Mouse (Mus musculus) lung, postnatal 0 days (tissue): ENCODE results near the gene Tcf7l2. TPM values are rescaled to one million over a fixed set of nuclear protein-coding genes. Genes with fewer than 3 reads are reported as not detected.

Experiments
- ATAC-seq: fragments of 200-750 bp; cut with Nextera tagmentation; 2 replicates; pipeline ENCODE4 v1.8.0; 2017; ENCODE audit warnings: moderate library complexity
- DNase-seq: peaks from one replicate; pipeline ENCODE4 v3.0.0-alpha.2; 2016; ENCODE audit warnings: low spot score
- H3K27ac ChIP-seq: fragments of 300-500 bp; sonication (generic); 2 replicates; pipeline ENCODE4 v1.5.1; 2014; ENCODE audit warnings: antibody characterized with exemption, mild to moderate bottlenecking, low read length, mixed read lengths
- H3K27me3 ChIP-seq: fragments of 300-500 bp; sonication (generic); replicated peaks from 2 replicates; pipeline ENCODE4 v1.6.1; 2014; ENCODE audit warnings: low read length, mixed read lengths; ENCODE audit not compliant: insufficient read depth
- H3K36me3 ChIP-seq: fragments of 300-500 bp; sonication (generic); 2 replicates; pipeline ENCODE4 v1.6.1; 2014; ENCODE audit warnings: low read length, mixed read lengths; ENCODE audit not compliant: insufficient read depth
- H3K4me1 ChIP-seq: fragments of 300-500 bp; sonication (generic); 2 replicates; pipeline ENCODE4 v1.6.1; 2014; ENCODE audit warnings: antibody characterized with exemption, low read depth, low read length, mixed read lengths; ENCODE audit not compliant: insufficient read depth
- H3K4me2 ChIP-seq: fragments of 300-500 bp; sonication (generic); replicated peaks from 2 replicates; pipeline ENCODE4 v1.6.1; 2014; ENCODE audit warnings: low read depth, mild to moderate bottlenecking, low read length, moderate library complexity, mixed read lengths
- H3K4me3 ChIP-seq: fragments of 300-500 bp; sonication (generic); 2 replicates; pipeline ENCODE4 v1.5.1; 2014; ENCODE audit warnings: low read depth, low read length
- H3K9ac ChIP-seq: fragments of 300-500 bp; sonication (generic); replicated peaks from 2 replicates; pipeline ENCODE4 v1.6.1; 2014; ENCODE audit warnings: low read depth, mild to moderate bottlenecking
- H3K9me3 ChIP-seq: fragments of 300-500 bp; sonication (generic); 2 replicates; pipeline ENCODE4 v1.6.1; 2016; ENCODE audit warnings: low read length, mixed read lengths
- CTCF ChIP-seq: IDR thresholded peaks from 2 replicates; pipeline ENCODE4 v1.5.1; 2016; ENCODE audit warnings: antibody characterized with exemption, mild to moderate bottlenecking
- EP300 ChIP-seq: IDR thresholded peaks from 2 replicates; pipeline ENCODE4 v1.6.1; 2016; ENCODE audit warnings: antibody characterized with exemption, mild to moderate bottlenecking, control low read depth
- WGBS: fragments of 180-500 bp; shearing (Covaris S2); extraction: QIAGEN DNeasy Blood & Tissue Kit; methylation state at CpG from one replicate; pipeline ENCODE4 v1.1.7; 2014; 5-methylcytosine and 5-hydroxymethylcytosine counted together
- polyA plus RNA-seq: library from polyadenylated mRNA; unstranded; fragments of >200 nt; fragmentation: Nextera tagmentation; extraction: Ambion mirVana; gene quantifications from 2 replicates; pipeline ENCODE4 v1.2.1, GENCODE M21; 2015

The Tcf7l2 gene
- polyA plus RNA-seq, 1 experiment from 2014 or later, result 44.4 TPM

- peak; percentile 61 for DNase-seq
- Histone ChIP-seq H3K36me3 (no peaks in the 10 kb centered on the region), H3K27me3 (no peaks in the 10 kb centered on the region), H3K9me3 (no peaks in the 10 kb centered on the region), H3K4me2 (no peak overlapping the region), H3K9ac (no peak overlapping the region), H3K4me3 (no peak overlapping the region), H3K4me1 (peaks cover 15% of the 10 kb centered on the region; the same call in 1 of the 2 replicates), H3K27ac (no peak overlapping the region)
- no peak for TF ChIP-seq EP300
- no peak for TF ChIP-seq CTCF
- peak; percentile 65 for ATAC-seq
- WGBS, result 52% methylated on average over 7 of the region's 7 CpGs
Measured at GRCm38 (mm10) chr19:55795349-55795748, 53.7 kb downstream of the Tcf7l2 start.

GRCm38 (mm10) chr19:55797834-55798233, 56.2 kb downstream of the Tcf7l2 start:
- no peaks in the 10 kb centered on the region for H3K9me3 ChIP-seq
- TF ChIP-seq EP300 (no peak), CTCF (no peak)
- WGBS, result 57% methylated on average over 3 of the region's 3 CpGs
- DNase-seq (no peak), ATAC-seq (peak; percentile 22; the same call in 1 of the 2 replicates)
- no peaks in the 10 kb centered on the region for H3K27me3 ChIP-seq
- H3K4me1 ChIP-seq, result peaks cover 4% of the 10 kb centered on the region; the same call in 1 of the 2 replicates
- H3K27ac ChIP-seq, result no peak overlapping the region
- H3K9ac ChIP-seq, result no peak overlapping the region
- no peak overlapping the region for H3K4me3 ChIP-seq
- no peaks in the 10 kb centered on the region for H3K36me3 ChIP-seq
- H3K4me2 ChIP-seq, result no peak overlapping the region

GRCm38 (mm10) chr19:55799411-55799810, 57.8 kb downstream of the Tcf7l2 start:
- Histone ChIP-seq H3K4me2 (no peak overlapping the region), H3K27me3 (no peaks in the 10 kb centered on the region), H3K36me3 (no peaks in the 10 kb centered on the region), H3K9ac (no peak overlapping the region), H3K9me3 (no peaks in the 10 kb centered on the region), H3K27ac (no peak overlapping the region), H3K4me1 (0 out of 2 replicates have a peak, but pooled peaks cover 3% of the 10 kb centered on the region), H3K4me3 (no peak overlapping the region)
- TF ChIP-seq CTCF (no peak), EP300 (no peak)
- no peak for DNase-seq
- ATAC-seq, result no peak

- WGBS, result 74% methylated on average over 4 of the region's 4 CpGs
- ATAC-seq, result peak; percentile 56; the same call in 1 of the 2 replicates
Measured at GRCm38 (mm10) chr19:55800059-55800458, 58.4 kb downstream of the Tcf7l2 start.

GRCm38 (mm10) chr19:55803121-55803520, 61.5 kb downstream of the Tcf7l2 start:
- Histone ChIP-seq H3K36me3 (no peaks in the 10 kb centered on the region), H3K9me3 (no peaks in the 10 kb centered on the region), H3K9ac (no peak overlapping the region), H3K4me2 (no peak overlapping the region), H3K27me3 (no peaks in the 10 kb centered on the region), H3K27ac (no peak overlapping the region), H3K4me3 (no peak overlapping the region), H3K4me1 (peaks cover 13% of the 10 kb centered on the region; the same call in 1 of the 2 replicates)
- DNase-seq (peak; percentile 64), ATAC-seq (0 out of 2 replicates have a peak, but pooled peaks have one; percentile 13)
- WGBS, result 57% methylated on average over 1 of the region's 1 CpGs
- TF ChIP-seq EP300 (peak; percentile 35; the same call in 1 of the 2 replicates), CTCF (no peak)

More at GRCm38 (mm10) chr19:55800059-55800458, 58.4 kb downstream of the Tcf7l2 start:
- TF ChIP-seq EP300, result no peak
- no peak for TF ChIP-seq CTCF
- peak; percentile 49 for DNase-seq
- Histone ChIP-seq H3K36me3 (no peaks in the 10 kb centered on the region), H3K4me3 (no peak overlapping the region), H3K9ac (no peak overlapping the region), H3K4me2 (no peak overlapping the region), H3K27me3 (no peaks in the 10 kb centered on the region), H3K4me1 (0 out of 2 replicates have a peak, but pooled peaks cover 3% of the 10 kb centered on the region), H3K27ac (no peak overlapping the region), H3K9me3 (no peaks in the 10 kb centered on the region)

GRCm38 (mm10) chr19:55803797-55804196, 62.2 kb downstream of the Tcf7l2 start:
- H3K27me3 ChIP-seq, result no peaks in the 10 kb centered on the region

GRCm38 (mm10) chr19:55804795-55805194, 63.2 kb downstream of the Tcf7l2 start:
- no peaks in the 10 kb centered on the region for H3K27me3 ChIP-seq
- no peaks in the 10 kb centered on the region for H3K9me3 ChIP-seq
- H3K4me3 ChIP-seq, result no peak overlapping the region
- no peak overlapping the region for H3K9ac ChIP-seq
- H3K4me2 ChIP-seq, result no peak overlapping the region
- no peak overlapping the region for H3K27ac ChIP-seq
- ATAC-seq (no peak), DNase-seq (no peak)
- WGBS, result 90% methylated on average over 7 of the region's 7 CpGs
- TF ChIP-seq EP300 (no peak), CTCF (no peak)
- H3K36me3 ChIP-seq, result no peaks in the 10 kb centered on the region
- H3K4me1 ChIP-seq, result peaks cover 13% of the 10 kb centered on the region; the same call in 1 of the 2 replicates

More at GRCm38 (mm10) chr19:55803797-55804196, 62.2 kb downstream of the Tcf7l2 start:
- H3K9me3 ChIP-seq, result no peaks in the 10 kb centered on the region
- no peak overlapping the region for H3K9ac ChIP-seq
- peaks cover 13% of the 10 kb centered on the region; the same call in 1 of the 2 replicates for H3K4me1 ChIP-seq
- no peaks in the 10 kb centered on the region for H3K36me3 ChIP-seq
- TF ChIP-seq CTCF, result no peak
- TF ChIP-seq EP300, result no peak
- no peak overlapping the region for H3K27ac ChIP-seq
- H3K4me2 ChIP-seq, result no peak overlapping the region
- H3K4me3 ChIP-seq, result no peak overlapping the region
- ATAC-seq (no peak), DNase-seq (no peak)
- 89% methylated on average over 12 of the region's 12 CpGs for WGBS
